In genomic region chr3:96413581-96414125, GRCm38 (mm10) we compare ENCODE assay signal across 11 mouse cellular contexts. TPM values are rescaled to one million over a fixed set of nuclear protein-coding genes. Genes with fewer than 3 reads are reported as not detected.
DNase-seq lines count a peak whose midpoint lies in the region; ATAC-seq and TF ChIP-seq lines count a peak whose summit lies in the region.
"Had no signal": no experiment of that assay in that cellular context is flagged by ENCODE, and none has a peak within 500 bp of the region (broad histone marks: within the 10 kb centered on the region; RNA-seq: fewer than 3 reads in every experiment).

No protein-coding gene starts in this region.

- H3K9ac ChIP-seq in heart, postnatal 0 days (replicated peaks; ENCODE audit: low read depth, low read length), result peak overlapping the region; percentile 86
- H3K9ac ChIP-seq in hindbrain, embryonic 12.5 days, result 0 out of 2 replicates have a peak overlapping the region, but pooled peaks have one; percentile 90
- H3K9ac ChIP-seq in midbrain, embryonic 11.5 days (ENCODE audit: low read length), result peak overlapping the region; percentile 96

- H3K27ac ChIP-seq in heart, postnatal 0 days (ENCODE audit: low read depth), result no peak overlapping the region
- no peak overlapping the region for H3K27ac ChIP-seq in hindbrain, embryonic 12.5 days
- H3K27ac ChIP-seq in midbrain, embryonic 11.5 days (ENCODE audit: low read depth, low read length), result no peak overlapping the region

- WGBS in heart, postnatal 0 days, result 79% methylated on average over 9 of the region's 9 CpGs
- 51% methylated on average over 9 of the region's 9 CpGs for WGBS in hindbrain, embryonic 12.5 days
- WGBS in midbrain, embryonic 11.5 days, result 35% methylated on average over 9 of the region's 9 CpGs

- no peaks in the 10 kb centered on the region for H3K36me3 ChIP-seq in heart, postnatal 0 days (replicated peaks; ENCODE audit: control insufficient read depth, insufficient read depth, low read length)
- H3K36me3 ChIP-seq in G1E (replicated peaks), result peaks cover 7% of the 10 kb centered on the region
- H3K36me3 ChIP-seq in hindbrain, embryonic 12.5 days, result no peaks in the 10 kb centered on the region
- H3K36me3 ChIP-seq in midbrain, embryonic 11.5 days (ENCODE audit: control insufficient read depth, insufficient read depth, low read length), result no peaks in the 10 kb centered on the region

- intact Hi-C loops in heart, postnatal 36 days (cut with DNase I), result no loop called here

- no peak for TF ChIP-seq EP300 in heart, postnatal 0 days (IDR thresholded peaks at IDR 0.05; ENCODE audit: low read depth)

- H3K4me2 ChIP-seq in heart, postnatal 0 days (ENCODE audit: low read depth, low read length), result peak overlapping the region; percentile 97
- peak overlapping the region; percentile 71 for H3K4me2 ChIP-seq in hindbrain, embryonic 12.5 days (replicated peaks)
- peak overlapping the region; percentile 79 for H3K4me2 ChIP-seq in midbrain, embryonic 11.5 days

- no peak for DNase-seq in heart, postnatal 0 days (ENCODE audit: low spot score)
- DNase-seq in heart, postnatal 36 days, result no peak
- DNase-seq in G1E (ENCODE audit: low spot score), result no peak
- no peak for DNase-seq in midbrain, embryonic 11.5 days (ENCODE audit: low spot score, missing footprints)
- no peak for DNase-seq in urinary bladder, adult 18-20 months (ENCODE audit: low spot score in 2 of 2)
- DNase-seq in yolk sac, embryonic 10.5 days (ENCODE audit: low spot score), result no peak
- no peak for DNase-seq in cerebellum, adult 18-20 months
- DNase-seq: embryo, embryonic 11 days; lung, postnatal 4 days had no signal

- ATAC-seq in heart, postnatal 0 days (ENCODE audit: insufficient read depth, low read depth), result no peak
- ATAC-seq in G1E (ENCODE audit: extremely low read depth, insufficient number of reproducible peaks, low FRiP score, poor library complexity, severe bottlenecking), result no peak
- ATAC-seq in hindbrain, embryonic 12.5 days (ENCODE audit: low FRiP score), result no peak
- no peak for ATAC-seq in midbrain, embryonic 11.5 days (ENCODE audit: low FRiP score)

- TF ChIP-seq CTCF in heart, postnatal 0 days (IDR thresholded peaks at IDR 0.05; ENCODE audit: low read depth), result no peak
- no peak for TF ChIP-seq CTCF in G1E (IDR thresholded peaks at IDR 0.05; ENCODE audit: low read depth, low read length)

- H3K9me3 ChIP-seq in heart, postnatal 0 days (replicated peaks; ENCODE audit: control insufficient read depth, low read length), result no peaks in the 10 kb centered on the region
- no peaks in the 10 kb centered on the region for H3K9me3 ChIP-seq in G1E (replicated peaks)
- H3K9me3 ChIP-seq in hindbrain, embryonic 12.5 days (replicated peaks), result no peaks in the 10 kb centered on the region
- H3K9me3 ChIP-seq in midbrain, embryonic 11.5 days (ENCODE audit: control insufficient read depth, low read length), result no peaks in the 10 kb centered on the region

- peaks cover 35% of the 10 kb centered on the region for H3K27me3 ChIP-seq in heart, postnatal 0 days (ENCODE audit: control insufficient read depth, insufficient read depth, low read length)
- H3K27me3 ChIP-seq in G1E (ENCODE audit: insufficient read depth, low read length), result peaks cover 4% of the 10 kb centered on the region; the same call in 1 of the 2 replicates
- H3K27me3 ChIP-seq in hindbrain, embryonic 12.5 days, result peaks cover 30% of the 10 kb centered on the region
- peaks cover 12% of the 10 kb centered on the region for H3K27me3 ChIP-seq in midbrain, embryonic 11.5 days (ENCODE audit: control insufficient read depth, insufficient read depth, low read length)
- H3K27me3 ChIP-seq: Patski had no signal

- H3K4me1 ChIP-seq in heart, postnatal 0 days (ENCODE audit: control insufficient read depth, insufficient read depth), result 0 out of 2 replicates have a peak, but pooled peaks cover 4% of the 10 kb centered on the region
- H3K4me1 ChIP-seq in G1E (ENCODE audit: insufficient read depth, low read depth, low read length), result peaks cover 25% of the 10 kb centered on the region
- H3K4me1 ChIP-seq in hindbrain, embryonic 12.5 days, result peaks cover 8% of the 10 kb centered on the region; the same call in 1 of the 2 replicates
- H3K4me1 ChIP-seq in midbrain, embryonic 11.5 days (ENCODE audit: control insufficient read depth, insufficient read depth, low read length), result peaks cover 8% of the 10 kb centered on the region

- peak overlapping the region; percentile 69; the same call in 1 of the 2 replicates for H3K4me3 ChIP-seq in heart, postnatal 0 days (ENCODE audit: low read depth, low read length)
- peak overlapping the region; percentile 79 for H3K4me3 ChIP-seq in G1E (ENCODE audit: low read depth, low read length)
- peak overlapping the region; percentile 72 for H3K4me3 ChIP-seq in hindbrain, embryonic 12.5 days
- H3K4me3 ChIP-seq in midbrain, embryonic 11.5 days (ENCODE audit: low read depth, low read length), result peak overlapping the region; percentile 64

RNA-seq across cellular contexts. Expression of gene BC107364, which starts 38.5 kb away (rescaled TPM):
- not detected in 2 replicates for total RNA-seq in heart, postnatal 0 days (2014; rRNA removed; ENCODE audit: low replicate concordance)
- polyA plus RNA-seq in heart, postnatal 0 days (2015; fragmentation: Nextera tagmentation; extraction: Ambion mirVana), result 0.40 and 0.41 TPM in 2 replicates
- total RNA-seq in heart, postnatal 36 days (2021), result not detected
- total RNA-seq in G1E (2014; fragmentation: Nextera tagmentation) (not detected in 2 replicates), G1E (2017) (0.27 TPM in 1 of 2 replicates, not detected in the other)
- not detected in 2 replicates for polyA plus RNA-seq in G1E (2012)
- polyA plus RNA-seq in hindbrain, embryonic 12.5 days (2016; fragmentation: Nextera tagmentation; extraction: Ambion mirVana), result not detected in 2 replicates
- not detected in 2 replicates for polyA plus RNA-seq in midbrain, embryonic 11.5 days (2014; fragmentation: Nextera tagmentation; extraction: Ambion mirVana)
- polyA plus RNA-seq: Patski had no signal
